Mouse (Mus musculus) hindbrain, embryonic 10.5 days (tissue): Measurements from ENCODE around the gene Acp1. TPM values are rescaled to one million over a fixed set of nuclear protein-coding genes. Genes with fewer than 3 reads are reported as not detected.

Experiments used
- DNase-seq: peaks from one replicate; pipeline ENCODE4 v3.0.0-alpha.2; 2017; ENCODE audit warnings: low spot score
- H3K27ac ChIP-seq: fragments of 300-500 bp; sonication (generic); 2 replicates; pipeline ENCODE4 v1.5.1; 2016; ENCODE audit warnings: mild to moderate bottlenecking, moderate library complexity
- H3K27me3 ChIP-seq: fragments of 300-500 bp; sonication (generic); 2 replicates; pipeline ENCODE4 v1.6.1; 2016; ENCODE audit warnings: mild to moderate bottlenecking; ENCODE audit not compliant: poor library complexity, insufficient read depth, severe bottlenecking
- H3K36me3 ChIP-seq: fragments of 300-500 bp; sonication (generic); 2 replicates; pipeline ENCODE4 v1.6.1; 2016; ENCODE audit warnings: mild to moderate bottlenecking, moderate library complexity
- H3K4me1 ChIP-seq: fragments of 300-500 bp; sonication (generic); replicated peaks from 2 replicates; pipeline ENCODE4 v1.6.1; 2016; ENCODE audit warnings: mild to moderate bottlenecking
- H3K4me3 ChIP-seq: fragments of 300-500 bp; sonication (generic); 2 replicates; pipeline ENCODE4 v1.5.1; 2016; ENCODE audit warnings: mild to moderate bottlenecking, moderate library complexity
- H3K9me3 ChIP-seq: fragments of 300-500 bp; sonication (generic); 2 replicates; pipeline ENCODE4 v1.6.1; 2016; ENCODE audit warnings: mild to moderate bottlenecking, moderate library complexity
- WGBS: fragments of 180-500 bp; shearing (Covaris S2); methylation state at CpG from one replicate; pipeline ENCODE4 v1.1.7; 2016; 5-methylcytosine and 5-hydroxymethylcytosine counted together
- polyA plus RNA-seq: library from polyadenylated mRNA; unstranded; fragments of >200 nt; fragmentation: Nextera tagmentation; extraction: Ambion mirVana; gene quantifications from 2 replicates; pipeline ENCODE4 v1.2.1, GENCODE M21; 2016

Gene Acp1
- polyA plus RNA-seq, 1 experiment from 2014 or later = 170 TPM

DNA sequence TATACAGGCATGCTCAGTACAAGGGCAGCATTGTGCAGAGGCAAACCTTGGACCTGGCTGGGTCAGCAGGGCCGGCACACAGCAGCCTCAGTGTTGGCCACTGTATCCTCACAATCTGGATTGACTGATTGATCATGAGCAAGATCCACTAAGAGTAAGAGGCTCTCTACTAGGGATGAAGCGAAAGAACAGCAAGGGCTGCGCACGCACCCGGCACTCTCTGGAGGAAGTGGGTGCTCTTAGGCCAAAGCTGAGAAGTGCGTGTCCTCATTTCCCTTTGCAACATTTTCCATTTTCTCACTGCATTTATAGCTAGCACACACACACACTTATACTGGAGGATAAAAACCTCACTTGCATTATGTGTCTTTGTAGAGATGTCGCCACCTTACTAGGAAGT lies 20.0 kb downstream of the Acp1 start:
- Histone ChIP-seq H3K27ac (no peak overlapping the region), H3K4me3 (no peak overlapping the region), H3K9me3 (no peaks in the 10 kb centered on the region), H3K4me1 (no peaks in the 10 kb centered on the region), H3K27me3 (peaks cover 9% of the 10 kb centered on the region), H3K36me3 (peaks cover 17% of the 10 kb centered on the region)
- DNase-seq = no peak
- 89% methylated on average over 7 of the region's 7 CpGs for WGBS

DNA sequence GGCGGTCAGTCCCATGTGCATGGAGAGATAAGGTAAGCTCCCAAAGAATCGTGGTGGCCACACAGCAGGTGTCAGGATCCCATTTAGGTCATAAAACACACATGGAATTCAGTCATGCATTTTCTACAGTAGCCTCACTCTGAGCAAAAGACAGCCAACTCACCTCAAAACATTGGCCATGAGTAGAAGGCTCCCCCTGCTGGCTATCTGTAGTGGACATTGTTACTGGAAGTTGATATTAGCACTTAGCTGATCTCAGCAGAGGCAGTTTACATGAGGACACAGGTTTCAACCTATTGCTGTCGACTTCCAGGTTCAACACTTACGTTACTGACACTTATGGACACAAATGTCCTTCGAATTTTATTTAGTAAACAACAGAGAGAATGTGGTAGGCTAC lies 21.3 kb downstream of the Acp1 start:
- 41% methylated on average over 5 of the region's 5 CpGs for WGBS
- peaks cover 7% of the 10 kb centered on the region for H3K36me3 ChIP-seq
- no peaks in the 10 kb centered on the region for H3K4me1 ChIP-seq
- H3K27ac ChIP-seq = no peak overlapping the region
- H3K4me3 ChIP-seq = no peak overlapping the region
- no peaks in the 10 kb centered on the region for H3K9me3 ChIP-seq
- peaks cover 23% of the 10 kb centered on the region for H3K27me3 ChIP-seq
- peak; percentile 46 for DNase-seq

DNA sequence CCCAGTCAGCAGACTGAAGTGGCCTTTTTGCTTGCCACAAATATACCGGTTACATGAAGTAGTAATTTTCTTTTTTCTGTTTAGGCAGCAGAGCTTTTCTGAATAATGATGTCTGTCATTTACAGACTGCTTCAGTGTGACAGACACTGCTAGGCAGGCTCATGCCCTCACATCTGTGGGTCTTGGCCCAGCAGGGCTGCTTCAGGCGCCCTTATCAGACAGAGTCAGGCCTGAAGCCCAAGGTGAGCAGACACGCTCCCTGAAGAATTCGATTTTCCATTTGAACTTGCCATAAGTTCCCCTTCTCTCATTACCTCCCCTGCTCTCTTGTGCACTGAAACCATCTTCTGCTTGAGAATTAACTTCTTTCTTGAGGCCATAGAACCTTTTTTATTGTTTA lies 23.4 kb downstream of the Acp1 start:
- no peaks in the 10 kb centered on the region for H3K9me3 ChIP-seq
- DNase-seq = no peak

DNA sequence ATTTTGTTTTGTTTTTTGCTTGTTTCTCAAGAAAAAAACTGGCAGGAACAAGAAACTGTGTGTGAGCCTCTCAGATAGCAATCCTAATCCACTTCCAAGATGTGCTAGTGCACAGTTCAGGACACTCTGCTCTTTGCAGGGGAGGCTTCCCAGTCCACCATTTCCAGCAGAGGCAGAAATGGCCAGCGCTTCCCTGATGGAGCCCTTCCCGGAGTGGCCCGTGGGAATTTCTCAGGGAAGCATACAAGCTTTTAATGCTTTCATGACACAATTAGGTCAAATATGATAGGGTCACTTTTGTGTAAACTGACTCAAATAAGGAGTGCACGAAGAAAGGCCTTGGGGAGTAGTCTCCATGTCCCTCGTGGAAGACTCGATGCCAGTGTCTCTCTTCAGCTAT lies 25.5 kb downstream of the Acp1 start:
- 83% methylated on average over 6 of the region's 6 CpGs for WGBS
- H3K4me1 ChIP-seq = peaks cover 14% of the 10 kb centered on the region
- no peaks in the 10 kb centered on the region for H3K36me3 ChIP-seq
- H3K27ac ChIP-seq = no peak overlapping the region
- no peaks in the 10 kb centered on the region for H3K9me3 ChIP-seq
- peaks cover 60% of the 10 kb centered on the region for H3K27me3 ChIP-seq
- no peak overlapping the region for H3K4me3 ChIP-seq
- no peak for DNase-seq

More for the DNA sequence above, 23.4 kb downstream of the Acp1 start:
- Histone ChIP-seq H3K27me3 (peaks cover 44% of the 10 kb centered on the region), H3K36me3 (no peaks in the 10 kb centered on the region), H3K27ac (no peak overlapping the region), H3K4me3 (no peak overlapping the region), H3K4me1 (peaks cover 14% of the 10 kb centered on the region)
- 81% methylated on average over 4 of the region's 4 CpGs for whole genome bisulfite sequencing

DNA sequence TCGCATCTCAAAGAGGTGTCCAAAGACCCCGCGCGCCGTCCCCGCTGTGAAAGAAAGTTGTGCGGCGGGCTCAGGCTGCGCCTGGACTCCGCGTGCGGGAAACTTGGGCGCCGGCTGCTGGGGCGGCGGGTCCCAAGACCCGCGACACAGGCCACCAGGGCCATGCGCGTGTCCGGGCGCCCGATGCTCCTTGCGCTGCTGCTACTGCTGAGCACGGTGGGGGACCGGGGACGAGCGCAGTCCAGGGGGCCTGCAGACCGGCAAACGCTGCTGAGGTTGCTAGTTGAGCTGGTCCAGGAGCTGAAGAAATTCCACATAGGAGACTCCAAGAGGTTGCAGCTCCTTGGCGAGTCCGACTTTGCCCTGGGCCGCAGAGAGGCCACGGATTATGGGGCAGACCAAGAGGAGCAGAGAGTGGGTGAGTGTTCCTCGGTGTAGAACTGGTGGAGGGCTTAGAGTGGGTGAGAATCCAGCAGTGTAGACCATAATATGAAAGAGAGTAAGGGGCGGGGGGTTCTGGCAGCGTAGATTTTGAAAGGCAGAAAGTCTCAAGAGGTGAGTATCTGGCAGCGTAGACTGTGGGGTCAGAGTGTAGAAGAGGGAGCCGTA lies 26.7 kb downstream of the Acp1 start:
- Histone ChIP-seq H3K9me3 (no peaks in the 10 kb centered on the region), H3K4me1 (peaks cover 14% of the 10 kb centered on the region), H3K4me3 (peak overlapping the region; percentile 61), H3K36me3 (no peaks in the 10 kb centered on the region), H3K27me3 (peaks cover 63% of the 10 kb centered on the region), H3K27ac (peak overlapping the region; percentile 5; the same call in 1 of the 2 replicates)
- 8% methylated on average over 39 of the region's 39 CpGs for WGBS
- no peak for DNase-seq

DNA sequence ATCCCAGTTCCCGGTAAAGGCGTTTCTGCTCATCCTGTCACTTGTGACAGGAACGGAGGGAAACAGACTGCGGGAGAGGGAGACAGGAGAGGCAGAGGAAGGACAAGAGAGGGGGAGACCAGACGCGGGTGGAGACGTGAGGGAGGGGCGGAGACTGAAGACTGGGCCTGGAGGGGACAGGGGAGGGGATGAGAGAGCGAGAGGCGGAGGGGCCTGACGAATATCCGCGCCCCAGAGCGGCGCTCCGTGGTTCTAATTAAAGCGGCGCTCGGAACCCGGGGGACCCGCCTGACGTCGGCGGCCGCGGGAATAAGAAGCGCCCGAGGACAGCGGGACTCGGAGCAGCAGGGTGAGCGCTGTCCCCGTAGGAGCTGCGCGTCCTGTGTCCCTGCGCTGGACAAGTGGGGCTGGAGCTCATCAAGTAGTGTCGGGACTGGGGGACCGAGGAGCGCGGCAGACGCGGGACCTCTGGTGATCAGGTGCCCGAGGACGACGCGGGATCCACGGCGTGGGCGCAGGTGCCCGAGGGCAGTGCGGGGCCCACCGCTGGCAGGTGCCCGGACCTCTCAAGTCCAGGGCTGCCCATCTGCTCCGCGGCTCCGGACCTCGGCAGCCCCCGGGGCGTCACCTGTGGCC lies 27.3 kb downstream of the Acp1 start, which contains the start of gene Alkal2:
Gene Alkal2, plus strand, starts transcription at position 337 of the 636 bp plus-strand sequence.
- Histone ChIP-seq H3K9me3 (no peaks in the 10 kb centered on the region), H3K36me3 (no peaks in the 10 kb centered on the region), H3K27me3 (peaks cover 63% of the 10 kb centered on the region), H3K4me3 (peak within 1 kb of the TSS; percentile 61), H3K27ac (peak within 1 kb of the TSS; percentile 5; the same call in 1 of the 2 replicates), H3K4me1 (peaks cover 14% of the 10 kb centered on the region)
- DNase-seq = peak; percentile 47
- WGBS = under 1% methylated on average over 58 of the region's 58 CpGs

DNA sequence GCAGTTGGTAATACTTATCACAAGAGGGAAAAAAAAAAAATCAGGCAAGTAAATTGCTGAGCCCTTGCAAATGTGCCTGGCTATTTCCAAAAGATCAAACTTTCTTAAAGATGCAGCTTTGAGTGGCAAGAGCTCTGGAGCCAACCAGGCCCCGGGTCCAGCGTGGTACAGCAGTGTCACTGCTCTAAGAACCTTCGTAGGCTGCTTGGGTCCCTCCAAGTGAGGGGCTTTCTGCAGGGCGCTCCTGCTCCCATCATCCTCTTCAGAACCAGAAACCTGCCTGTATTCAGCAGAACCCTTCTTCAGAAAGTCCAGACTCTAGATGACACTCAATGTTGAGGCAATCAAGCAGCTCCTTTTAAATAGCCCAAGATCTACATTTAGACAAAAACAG lies 27.8 kb downstream of the Acp1 start:
- WGBS = 20% methylated on average over 4 of the region's 4 CpGs
- Histone ChIP-seq H3K36me3 (no peaks in the 10 kb centered on the region), H3K27me3 (peaks cover 63% of the 10 kb centered on the region), H3K4me1 (peaks cover 14% of the 10 kb centered on the region), H3K4me3 (peak overlapping the region; percentile 61), H3K9me3 (no peaks in the 10 kb centered on the region), H3K27ac (no peak overlapping the region)
- no peak for DNase-seq

DNA sequence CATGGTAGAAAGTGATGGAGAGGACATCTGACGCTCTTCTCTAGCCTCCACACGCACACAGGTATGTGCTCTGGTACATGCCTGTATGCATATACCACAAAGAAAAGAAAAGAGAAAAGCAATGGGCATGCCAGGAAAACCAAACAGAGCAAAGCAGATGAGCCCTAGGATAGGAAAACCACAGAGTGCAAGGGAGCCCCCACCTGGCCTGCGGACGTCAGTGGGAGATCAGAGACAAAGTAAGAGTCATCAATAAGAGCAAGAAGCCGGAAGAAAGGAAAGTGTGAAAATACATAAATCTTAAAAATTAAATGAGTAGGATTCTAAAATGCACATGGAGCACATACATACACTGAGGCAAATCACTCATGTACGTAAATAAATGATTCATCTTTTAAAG lies 31.9 kb downstream of the Acp1 start:
- no peak for DNase-seq
- Histone ChIP-seq H3K27me3 (peaks cover 34% of the 10 kb centered on the region), H3K9me3 (no peaks in the 10 kb centered on the region), H3K36me3 (no peaks in the 10 kb centered on the region), H3K4me3 (no peak overlapping the region), H3K4me1 (peaks cover 9% of the 10 kb centered on the region; the same call in 1 of the 2 replicates), H3K27ac (no peak overlapping the region)
- WGBS = 69% methylated on average over 6 of the region's 6 CpGs

DNA sequence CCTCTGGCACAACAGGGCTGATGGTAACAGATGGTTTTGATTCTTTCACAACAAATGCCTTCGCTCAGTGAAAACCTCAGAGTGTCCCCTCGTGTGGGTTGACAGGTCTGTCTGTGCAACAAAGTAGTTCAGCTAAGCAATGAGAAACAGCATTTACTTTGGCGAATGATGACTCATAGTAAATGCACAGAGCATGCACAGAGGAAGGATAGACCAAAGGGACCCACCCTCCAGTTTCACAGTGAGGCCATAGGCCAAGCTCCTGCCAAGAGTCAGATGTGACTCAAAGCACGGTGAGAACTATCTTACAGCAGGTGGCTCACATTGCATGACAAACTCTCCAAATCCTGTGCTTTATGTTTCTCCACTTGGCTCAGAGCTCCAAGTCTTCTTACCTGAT lies 45.6 kb downstream of the Acp1 start:
- Histone ChIP-seq H3K27ac (no peak overlapping the region), H3K4me3 (no peak overlapping the region), H3K4me1 (no peaks in the 10 kb centered on the region), H3K36me3 (no peaks in the 10 kb centered on the region), H3K9me3 (no peaks in the 10 kb centered on the region), H3K27me3 (no peaks in the 10 kb centered on the region)
- DNase-seq = no peak
- WGBS = 79% methylated on average over 4 of the region's 4 CpGs

DNA sequence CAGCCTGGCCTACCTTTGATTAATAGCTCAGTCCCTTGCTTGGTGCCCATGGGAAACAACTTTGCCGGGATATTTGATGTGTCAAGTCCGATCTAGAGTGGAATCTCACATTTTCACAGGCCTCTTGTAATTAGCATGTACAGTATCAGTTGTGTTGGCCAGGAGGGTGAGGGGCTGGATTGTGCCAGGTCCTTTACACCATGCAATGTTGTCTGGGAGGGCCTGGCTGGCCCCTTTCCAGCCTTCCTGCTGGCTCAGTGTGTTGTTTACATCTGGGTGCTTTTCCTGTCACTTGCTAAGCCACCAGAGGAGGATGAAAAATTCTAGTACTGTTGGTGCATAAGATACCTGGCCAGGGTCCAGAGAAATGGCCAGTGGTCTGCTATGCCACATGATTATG lies 47.0 kb downstream of the Acp1 start:
- 87% methylated on average over 2 of the region's 2 CpGs for WGBS

DNA sequence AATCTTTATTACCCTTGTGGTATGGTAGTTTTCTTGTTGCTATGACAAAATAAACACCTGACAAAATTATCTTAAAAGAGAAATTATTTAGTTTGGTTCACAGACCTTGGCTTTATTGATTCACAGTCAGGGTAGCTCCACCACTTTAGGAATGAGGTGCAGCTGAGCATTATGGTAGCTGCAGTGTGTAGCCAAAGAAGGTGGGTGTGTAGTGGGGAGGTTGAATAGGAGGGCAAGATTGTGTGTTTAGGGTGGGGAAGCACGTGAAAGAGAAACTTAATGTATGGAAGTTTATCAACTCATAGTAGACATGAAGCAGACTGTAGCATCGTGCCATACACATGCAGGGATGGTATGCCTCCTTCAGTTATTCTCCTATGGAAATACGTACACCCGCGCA lies 55.2 kb downstream of the Acp1 start:
- H3K36me3 ChIP-seq = no peaks in the 10 kb centered on the region
- no peak for DNase-seq
- H3K9me3 ChIP-seq = no peaks in the 10 kb centered on the region
- H3K4me3 ChIP-seq = no peak overlapping the region
- H3K27me3 ChIP-seq = no peaks in the 10 kb centered on the region
- H3K27ac ChIP-seq = no peak overlapping the region
- 91% methylated on average over 5 of the region's 5 CpGs for WGBS
- no peaks in the 10 kb centered on the region for H3K4me1 ChIP-seq

More for the DNA sequence above, 47.0 kb downstream of the Acp1 start:
- Histone ChIP-seq H3K27me3 (no peaks in the 10 kb centered on the region), H3K27ac (no peak overlapping the region), H3K4me1 (no peaks in the 10 kb centered on the region), H3K36me3 (no peaks in the 10 kb centered on the region), H3K9me3 (no peaks in the 10 kb centered on the region), H3K4me3 (no peak overlapping the region)
- no peak for DNase-seq

DNA sequence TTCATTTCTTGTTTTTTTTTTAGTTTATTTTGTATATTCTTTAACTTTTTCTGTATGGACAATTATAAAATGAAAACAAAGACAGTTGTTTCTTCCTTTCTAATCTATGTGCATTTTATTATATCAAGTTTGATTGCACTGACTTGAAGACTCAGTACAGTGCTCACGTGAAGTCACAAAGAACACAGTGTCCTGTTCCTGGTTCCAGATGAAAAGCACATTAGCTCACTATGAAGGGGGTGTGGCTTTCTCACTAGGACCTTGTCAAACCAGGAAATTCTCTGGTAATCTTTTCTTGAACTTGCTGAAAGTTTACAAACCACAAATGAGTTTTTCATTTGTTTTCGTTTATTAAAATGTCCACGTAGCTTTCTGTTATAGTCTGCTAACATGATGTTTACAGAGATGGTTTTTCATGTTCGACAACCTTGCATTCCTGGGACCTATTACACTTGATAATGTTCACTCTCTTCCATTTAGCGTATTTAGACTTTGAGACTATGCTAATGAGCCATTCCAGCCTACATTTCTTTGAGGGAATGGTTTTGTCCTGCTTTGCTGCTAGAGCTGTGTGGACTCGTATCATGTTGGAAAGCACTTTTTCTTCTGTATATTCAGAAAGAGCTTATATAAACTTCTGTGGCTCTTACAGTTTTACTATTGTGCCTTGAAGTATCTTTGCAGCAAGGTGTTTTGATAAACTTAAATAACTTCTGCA lies 55.8 kb downstream of the Acp1 start:
- no peaks in the 10 kb centered on the region for H3K4me1 ChIP-seq
- H3K36me3 ChIP-seq = no peaks in the 10 kb centered on the region
- no peaks in the 10 kb centered on the region for H3K27me3 ChIP-seq
- DNase-seq = no peak
- H3K4me3 ChIP-seq = no peak overlapping the region
- 85% methylated on average over 6 of the region's 6 CpGs for WGBS
- H3K9me3 ChIP-seq = no peaks in the 10 kb centered on the region
- no peak overlapping the region for H3K27ac ChIP-seq

DNA sequence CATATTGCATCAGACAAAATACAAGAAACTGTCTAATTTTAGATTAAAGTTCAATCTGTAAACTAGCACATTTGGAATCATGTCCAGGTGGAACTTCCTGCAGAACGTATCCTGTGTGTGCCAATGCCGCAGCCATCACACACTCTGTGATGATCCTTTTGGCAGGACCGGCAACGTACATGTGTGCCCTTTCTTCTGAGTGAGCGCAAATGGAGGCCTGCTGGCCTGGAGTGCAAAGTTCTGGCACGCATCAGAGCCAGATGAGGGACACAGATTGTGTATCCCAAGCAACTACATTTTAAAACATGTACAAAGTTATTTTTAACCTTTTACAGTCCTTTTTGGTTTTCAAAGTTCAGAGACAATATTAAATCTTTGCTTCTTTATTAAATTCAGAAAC lies 59.5 kb downstream of the Acp1 start:
- Histone ChIP-seq H3K9me3 (no peaks in the 10 kb centered on the region), H3K4me1 (no peaks in the 10 kb centered on the region), H3K27me3 (no peaks in the 10 kb centered on the region), H3K27ac (no peak overlapping the region), H3K36me3 (no peaks in the 10 kb centered on the region), H3K4me3 (no peak overlapping the region)
- DNase-seq = no peak
- WGBS = 92% methylated on average over 6 of the region's 6 CpGs
